In genomic region chr15:99847207-99847881, GRCm38 (mm10) we compare ENCODE assay signal across 13 mouse cellular contexts. TPM values are rescaled to one million over a fixed set of nuclear protein-coding genes. Genes with fewer than 3 reads are reported as not detected.
DNase-seq lines count a peak whose midpoint lies in the region; ATAC-seq and TF ChIP-seq lines count a peak whose summit lies in the region.
"Had no signal": no experiment of that assay in that cellular context is flagged by ENCODE, and none has a peak within 500 bp of the region (broad histone marks: within the 10 kb centered on the region; RNA-seq: fewer than 3 reads in every experiment).

No protein-coding gene starts in this region.

- TF ChIP-seq CTCF in C2C12 (IDR thresholded peaks at IDR 0.05; ENCODE audit: control insufficient read depth, insufficient read depth, insufficient read length) = no peak
- TF ChIP-seq CTCF in embryonic fibroblast, embryonic 13.5 days (IDR thresholded peaks at IDR 0.05; ENCODE audit: borderline replicate concordance, insufficient read depth, low read length) = no peak

- H3ac ChIP-seq in C2C12 (ENCODE audit: control insufficient read depth, insufficient read length, low read depth) = peak overlapping the region; percentile 24

- H3K4me3 ChIP-seq in kidney, embryonic 14.5 days (ENCODE audit: low read length) = no peak overlapping the region
- H3K4me3 ChIP-seq in C2C12 (ENCODE audit: insufficient read depth, poor library complexity, severe bottlenecking) = no peak overlapping the region
- no peak overlapping the region for H3K4me3 ChIP-seq in embryonic fibroblast, embryonic 13.5 days (ENCODE audit: insufficient read depth, low read length)
- H3K4me3 ChIP-seq in limb, embryonic 14.5 days (replicated peaks; ENCODE audit: low read length) = no peak overlapping the region
- H3K4me3 ChIP-seq in midbrain, embryonic 10.5 days = no peak overlapping the region
- H3K4me3 ChIP-seq: heart, embryonic 12.5 days; liver, embryonic 13.5 days had no signal

- H3K9me3 ChIP-seq in kidney, embryonic 14.5 days (ENCODE audit: control insufficient read depth, low read length) = no peaks in the 10 kb centered on the region
- H3K9me3 ChIP-seq in limb, embryonic 14.5 days (ENCODE audit: control insufficient read depth, low read length) = no peaks in the 10 kb centered on the region
- no peaks in the 10 kb centered on the region for H3K9me3 ChIP-seq in midbrain, embryonic 10.5 days (replicated peaks)
- H3K9me3 ChIP-seq: G1E; heart, embryonic 12.5 days; liver, embryonic 13.5 days had no signal

- ATAC-seq in kidney, embryonic 14.5 days (ENCODE audit: low FRiP score, low TSS enrichment) = peak; percentile 60; the same call in 1 of the 2 replicates
- no peak; the same call in 1 of the 2 replicates for ATAC-seq in limb, embryonic 14.5 days (ENCODE audit: low FRiP score, low read depth)

- H3K27me3 ChIP-seq in kidney, embryonic 14.5 days (ENCODE audit: control insufficient read depth, insufficient read depth, low read length) = no peaks in the 10 kb centered on the region
- H3K27me3 ChIP-seq in C2C12 (ENCODE audit: control insufficient read depth, insufficient read depth, insufficient read length) = no peaks in the 10 kb centered on the region
- no peaks in the 10 kb centered on the region for H3K27me3 ChIP-seq in limb, embryonic 14.5 days (ENCODE audit: control insufficient read depth, insufficient read depth, low read length)
- H3K27me3 ChIP-seq in midbrain, embryonic 10.5 days (ENCODE audit: low read depth, poor library complexity, severe bottlenecking) = no peaks in the 10 kb centered on the region
- H3K27me3 ChIP-seq: heart, embryonic 12.5 days; liver, embryonic 13.5 days had no signal

- H3K79me2 ChIP-seq in C2C12 (ENCODE audit: control insufficient read depth, insufficient read depth) = no peaks in the 10 kb centered on the region

- DNase-seq in kidney, adult 9 months = no peak
- no peak for DNase-seq in limb, embryonic 14.5 days (ENCODE audit: low spot score)
- no peak for DNase-seq in midbrain, embryonic 10.5 days (ENCODE audit: low spot score)
- DNase-seq in ovary, adult 18-20 months (ENCODE audit: low spot score) = no peak
- DNase-seq in spleen, postnatal 36 days (ENCODE audit: low spot score in 2 of 2) = no peak
- DNase-seq: adrenal gland, postnatal 14 days; cerebellum, adult 9-11 months; liver, embryonic 13.5 days had no signal

- no peaks in the 10 kb centered on the region for H3K79me3 ChIP-seq in C2C12 (ENCODE audit: low read depth)

- peaks cover 16% of the 10 kb centered on the region; the same call in 1 of the 2 replicates for H3K4me1 ChIP-seq in kidney, embryonic 14.5 days (ENCODE audit: control insufficient read depth, insufficient read depth, low read length)
- peaks cover 15% of the 10 kb centered on the region for H3K4me1 ChIP-seq in embryonic fibroblast, embryonic 13.5 days (ENCODE audit: control insufficient read depth, insufficient read depth, low read length)
- peaks cover 10% of the 10 kb centered on the region for H3K4me1 ChIP-seq in limb, embryonic 14.5 days (ENCODE audit: control insufficient read depth, insufficient read depth, low read length)
- H3K4me1 ChIP-seq in midbrain, embryonic 10.5 days = peaks cover 3% of the 10 kb centered on the region; the same call in 1 of the 2 replicates

- WGBS in kidney, embryonic 14.5 days = 34% methylated on average over 13 of the region's 13 CpGs
- 38% methylated on average over 13 of the region's 13 CpGs for WGBS in limb, embryonic 14.5 days
- WGBS in midbrain, embryonic 10.5 days = 87% methylated on average over 13 of the region's 13 CpGs

- H3K9ac ChIP-seq in kidney, embryonic 14.5 days (ENCODE audit: low read depth, low read length) = no peak overlapping the region
- H3K9ac ChIP-seq in limb, embryonic 14.5 days (ENCODE audit: low read depth, low read length, severe bottlenecking) = no peak overlapping the region
- H3K9ac ChIP-seq: heart, embryonic 12.5 days; liver, embryonic 13.5 days had no signal

- H3K27ac ChIP-seq in kidney, embryonic 14.5 days (ENCODE audit: low read depth, low read length) = peak overlapping the region; percentile 60; the same call in 1 of the 2 replicates
- H3K27ac ChIP-seq in embryonic fibroblast, embryonic 13.5 days (ENCODE audit: insufficient read depth, low read length) = peak overlapping the region; percentile 82
- H3K27ac ChIP-seq in limb, embryonic 14.5 days (replicated peaks; ENCODE audit: low read depth, low read length) = peak overlapping the region; percentile 61
- no peak overlapping the region for H3K27ac ChIP-seq in midbrain, embryonic 10.5 days (replicated peaks)
- H3K27ac ChIP-seq: liver, embryonic 13.5 days had no signal

- TF ChIP-seq POLR2A in embryonic fibroblast, embryonic 13.5 days (IDR thresholded peaks at IDR 0.05; ENCODE audit: low read depth, low read length) = no peak
- TF ChIP-seq POLR2A in limb, embryonic 14.5 days (IDR thresholded peaks at IDR 0.05; ENCODE audit: borderline replicate concordance, extremely low read depth, insufficient read depth, insufficient read length) = no peak

- no peak overlapping the region for H3K4me2 ChIP-seq in kidney, embryonic 14.5 days (replicated peaks; ENCODE audit: low read depth, low read length)
- no peak overlapping the region for H3K4me2 ChIP-seq in limb, embryonic 14.5 days (replicated peaks; ENCODE audit: low read depth, low read length, severe bottlenecking)
- H3K4me2 ChIP-seq: heart, embryonic 12.5 days; liver, embryonic 13.5 days had no signal

- H3K36me3 ChIP-seq in kidney, embryonic 14.5 days (ENCODE audit: control insufficient read depth, insufficient read depth, low read length) = no peaks in the 10 kb centered on the region
- H3K36me3 ChIP-seq in C2C12 (ENCODE audit: control insufficient read depth, insufficient read depth) = no peaks in the 10 kb centered on the region
- no peaks in the 10 kb centered on the region for H3K36me3 ChIP-seq in limb, embryonic 14.5 days (ENCODE audit: control insufficient read depth, insufficient read depth, low read length)
- H3K36me3 ChIP-seq in midbrain, embryonic 10.5 days = no peaks in the 10 kb centered on the region
- H3K36me3 ChIP-seq: G1E; heart, embryonic 12.5 days; liver, embryonic 13.5 days had no signal

TF ChIP-seq in C2C12, 6 proteins besides CTCF, POLR2A, EP300 and RAD21:
- no peak for TF ChIP-seq USF1 (IDR thresholded peaks at IDR 0.05; ENCODE audit: low read depth)
- TF ChIP-seq MAX (IDR thresholded peaks at IDR 0.05) = peak; percentile 74

RNA-seq across cellular contexts. Expression of gene Lima1, which starts 27.9 kb away (rescaled TPM):
- polyA plus RNA-seq in kidney, embryonic 14.5 days (2014; fragmentation: Nextera tagmentation; extraction: Ambion mirVana) = 23.4 and 43.5 TPM in 2 replicates
- 130 TPM for polyA plus RNA-seq in C2C12 (2012; fragmentation: generic; extraction: Trizol)
- polyA plus RNA-seq in embryonic fibroblast, embryonic 13.5 days (2011; ENCODE audit: insufficient read length, low read depth, missing spikeins) = 172 and 199 TPM in 2 replicates
- polyA plus RNA-seq in limb, embryonic 14.5 days (2012; rRNA removed) = 65.9 and 81.2 TPM in 2 replicates
- polyA plus RNA-seq in limb, embryonic 14.5 days (2014; fragmentation: Nextera tagmentation; extraction: Ambion mirVana) = 76.0 and 87.3 TPM in 2 replicates
- 23.4 and 23.5 TPM in 2 replicates for polyA plus RNA-seq in midbrain, embryonic 10.5 days (2016; fragmentation: Nextera tagmentation; extraction: Ambion mirVana)
